Mouse (Mus musculus) limb, embryonic 14.5 days (tissue): ENCODE data around the gene Ibsp. TPM values are rescaled to one million over a fixed set of nuclear protein-coding genes. Genes with fewer than 3 reads are reported as not detected.

Experiments used
- ATAC-seq: fragments of 200-750 bp; cut with Nextera tagmentation; 2 replicates; pipeline ENCODE4 v1.8.0; 2017; ENCODE audit warnings: low read depth, moderate number of reproducible peaks, moderate TSS enrichment; ENCODE audit not compliant: low FRiP score
- DNase-seq: peaks from one replicate; pipeline ENCODE4 v3.0.0-alpha.2; 2015; ENCODE audit warnings: low spot score
- H3K27ac ChIP-seq: fragments of 300-500 bp; sonication (generic); replicated peaks from 2 replicates; pipeline ENCODE4 v1.5.1; 2014; ENCODE audit warnings: low read depth, mild to moderate bottlenecking, low read length, moderate library complexity, mixed read lengths
- H3K27me3 ChIP-seq: fragments of 300-500 bp; sonication (generic); 2 replicates; pipeline ENCODE4 v1.6.1; 2014; ENCODE audit warnings: low read length, mixed read lengths; ENCODE audit not compliant: control insufficient read depth, insufficient read depth
- H3K36me3 ChIP-seq: fragments of 300-500 bp; sonication (generic); 2 replicates; pipeline ENCODE4 v1.6.1; 2014; ENCODE audit warnings: mild to moderate bottlenecking, low read length, moderate library complexity, mixed read lengths; ENCODE audit not compliant: control insufficient read depth, insufficient read depth
- H3K4me1 ChIP-seq: fragments of 300-500 bp; sonication (generic); 2 replicates; pipeline ENCODE4 v1.6.1; 2014; ENCODE audit warnings: antibody characterized with exemption, low read length, mixed read lengths; ENCODE audit not compliant: control insufficient read depth, insufficient read depth
- H3K4me2 ChIP-seq: fragments of 300-500 bp; sonication (generic); replicated peaks from 2 replicates; pipeline ENCODE4 v1.6.1; 2014; ENCODE audit warnings: low read depth, mild to moderate bottlenecking, low read length, moderate library complexity; ENCODE audit not compliant: severe bottlenecking
- H3K4me3 ChIP-seq: fragments of 300-500 bp; sonication (generic); replicated peaks from 2 replicates; pipeline ENCODE4 v1.5.1; 2014; ENCODE audit warnings: low read length
- H3K9ac ChIP-seq: fragments of 300-500 bp; sonication (generic); 2 replicates; pipeline ENCODE4 v1.6.1; 2014; ENCODE audit warnings: mild to moderate bottlenecking, low read depth, low read length, moderate library complexity; ENCODE audit not compliant: severe bottlenecking
- H3K9me3 ChIP-seq: fragments of 300-500 bp; sonication (generic); 2 replicates; pipeline ENCODE4 v1.6.1; 2016; ENCODE audit warnings: low read length; ENCODE audit not compliant: control insufficient read depth
- POLR2A ChIP-seq: fragments of 200-500 bp; IDR thresholded peaks from 2 replicates; pipeline ENCODE4 v1.8.0; 2012; ENCODE audit warnings: inconsistent platforms, mild to moderate bottlenecking, moderate library complexity, borderline replicate concordance; ENCODE audit not compliant: insufficient read depth, insufficient read length; ENCODE audit errors: extremely low read depth
- WGBS: fragments of 180-500 bp; shearing (Covaris S2); extraction: QIAGEN DNeasy Blood & Tissue Kit; methylation state at CpG from one replicate; pipeline ENCODE4 v1.1.7; 2014; 5-methylcytosine and 5-hydroxymethylcytosine counted together
- polyA plus RNA-seq, 2 experiments: library from polyadenylated mRNA; depleted of rRNA in 1 of 2; stranded (reverse) in 1 of 2; unstranded in 1 of 2; fragments of >200 nt; fragmentation: Nextera tagmentation in 1 of 2; extraction: Ambion mirVana in 1 of 2; gene quantifications; 2 replicates each; pipeline versions ENCODE4 v1.2.1 to v1.2.3; 2012 to 2014

Gene Ibsp
- polyA plus RNA-seq, 2 experiments: 128 to 263 TPM

- H3K4me2 ChIP-seq: no peak overlapping the region
- H3K27me3 ChIP-seq: no peaks in the 10 kb centered on the region
- no peaks in the 10 kb centered on the region for H3K36me3 ChIP-seq
- no peak overlapping the region for H3K9ac ChIP-seq
- ATAC-seq: no peak
- H3K4me1 ChIP-seq: no peaks in the 10 kb centered on the region
- 83% methylated on average over 4 of the region's 4 CpGs for WGBS
- no peaks in the 10 kb centered on the region for H3K9me3 ChIP-seq
- no peak overlapping the region for H3K4me3 ChIP-seq
- no peak for DNase-seq
- no peak for TF ChIP-seq POLR2A
- H3K27ac ChIP-seq: no peak overlapping the region
Observed at GRCm38 (mm10) chr5:104328317-104328850, 29.4 kb downstream of the Ibsp start.

DNA sequence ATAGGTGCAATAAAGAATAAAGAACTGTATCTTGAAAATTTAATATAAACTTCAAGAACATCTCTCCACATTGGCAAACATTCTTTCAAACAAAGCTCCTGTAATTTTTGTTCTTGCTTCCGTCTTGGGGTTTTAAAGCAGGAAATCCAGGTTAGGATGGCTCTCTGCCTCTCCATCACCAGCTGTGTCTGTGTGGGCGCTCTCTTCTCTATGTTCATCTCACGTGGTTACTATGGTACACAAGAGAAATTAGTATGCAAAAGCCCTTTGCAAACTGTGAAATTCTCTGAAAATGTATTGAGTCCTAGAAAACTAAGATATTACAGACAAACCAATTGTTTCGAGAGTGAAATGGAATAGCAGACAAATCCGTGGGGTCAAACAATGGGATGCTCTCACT is 30.4 kb downstream of the Ibsp start:
- Histone ChIP-seq H3K27ac (no peak overlapping the region), H3K36me3 (no peaks in the 10 kb centered on the region), H3K27me3 (no peaks in the 10 kb centered on the region), H3K4me3 (no peak overlapping the region), H3K9ac (no peak overlapping the region), H3K9me3 (no peaks in the 10 kb centered on the region), H3K4me1 (no peaks in the 10 kb centered on the region), H3K4me2 (no peak overlapping the region)
- no peak for ATAC-seq
- DNase-seq: no peak
- no peak for TF ChIP-seq POLR2A
- WGBS: 80% methylated on average over 5 of the region's 5 CpGs

DNA sequence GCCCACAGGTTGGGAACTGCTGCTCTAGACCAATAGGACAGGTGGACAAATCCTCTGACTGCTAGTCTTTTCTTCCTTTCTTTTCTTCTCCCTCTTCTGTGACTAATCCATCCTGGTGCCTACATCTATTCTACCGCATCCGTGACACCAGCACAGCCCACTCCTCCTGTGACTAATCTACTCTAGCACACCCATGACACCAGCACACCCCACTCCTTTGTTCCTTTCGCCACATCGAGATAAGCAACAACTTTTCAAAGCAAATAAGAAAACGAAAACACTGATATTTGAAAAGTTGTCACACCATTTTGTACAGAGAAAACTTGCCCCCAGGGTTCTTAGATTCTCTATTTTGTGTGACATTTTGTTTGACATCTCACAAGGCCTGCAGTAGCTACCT is 31.1 kb downstream of the Ibsp start:
- WGBS: 85% methylated on average over 5 of the region's 5 CpGs
- no peak for TF ChIP-seq POLR2A
- no peak for DNase-seq

DNA sequence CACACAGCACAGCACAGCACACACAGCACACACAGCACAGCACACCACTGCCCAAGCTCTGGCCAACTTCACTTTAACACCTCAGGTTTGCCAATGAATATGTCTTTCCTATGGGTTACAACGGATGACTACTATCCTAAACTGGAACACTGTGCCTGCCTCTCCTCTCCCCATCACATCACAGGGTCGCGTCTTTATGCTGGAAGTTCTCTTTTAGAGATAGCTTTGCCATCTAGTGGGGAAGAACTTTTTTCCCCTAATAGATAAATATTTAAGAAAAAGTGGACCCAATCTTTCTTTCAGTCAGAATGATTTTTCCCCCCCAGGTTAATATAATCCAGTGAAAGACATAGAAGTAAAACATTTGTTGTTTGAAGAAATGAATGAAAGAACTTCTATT is 33.3 kb downstream of the Ibsp start:
- Histone ChIP-seq H3K4me2 (no peak overlapping the region), H3K9me3 (no peaks in the 10 kb centered on the region), H3K27ac (no peak overlapping the region), H3K36me3 (no peaks in the 10 kb centered on the region), H3K4me1 (no peaks in the 10 kb centered on the region), H3K9ac (no peak overlapping the region), H3K27me3 (no peaks in the 10 kb centered on the region), H3K4me3 (no peak overlapping the region)
- no peak for DNase-seq
- TF ChIP-seq POLR2A: no peak
- ATAC-seq: no peak
- 63% methylated on average over 3 of the region's 3 CpGs for WGBS

More for the DNA sequence above, 31.1 kb downstream of the Ibsp start:
- no peak overlapping the region for H3K4me2 ChIP-seq
- no peak overlapping the region for H3K4me3 ChIP-seq
- no peaks in the 10 kb centered on the region for H3K36me3 ChIP-seq
- no peak for ATAC-seq
- H3K27me3 ChIP-seq: no peaks in the 10 kb centered on the region
- H3K9ac ChIP-seq: no peak overlapping the region
- no peak overlapping the region for H3K27ac ChIP-seq
- H3K9me3 ChIP-seq: no peaks in the 10 kb centered on the region
- no peaks in the 10 kb centered on the region for H3K4me1 ChIP-seq

- no peak for TF ChIP-seq POLR2A
- no peaks in the 10 kb centered on the region for H3K36me3 ChIP-seq
Observed at GRCm38 (mm10) chr5:104333231-104333640, 34.3 kb downstream of the Ibsp start.

GRCm38 (mm10) chr5:104333643-104334042 is 34.7 kb downstream of the Ibsp start:
- TF ChIP-seq POLR2A: no peak
- DNase-seq (no peak), ATAC-seq (no peak)
- no peak overlapping the region for H3K27ac ChIP-seq
- H3K4me3 ChIP-seq: no peak overlapping the region
- H3K4me1 ChIP-seq: no peaks in the 10 kb centered on the region
- no peaks in the 10 kb centered on the region for H3K27me3 ChIP-seq
- H3K9ac ChIP-seq: no peak overlapping the region
- no peaks in the 10 kb centered on the region for H3K9me3 ChIP-seq
- no peak overlapping the region for H3K4me2 ChIP-seq
- WGBS: 79% methylated on average over 6 of the region's 6 CpGs
- H3K36me3 ChIP-seq: no peaks in the 10 kb centered on the region

More at GRCm38 (mm10) chr5:104333231-104333640, 34.3 kb downstream of the Ibsp start:
- H3K4me1 ChIP-seq: no peaks in the 10 kb centered on the region
- H3K9ac ChIP-seq: no peak overlapping the region
- no peak overlapping the region for H3K4me2 ChIP-seq
- H3K27ac ChIP-seq: no peak overlapping the region
- no peaks in the 10 kb centered on the region for H3K27me3 ChIP-seq
- peak; percentile 44; the same call in 1 of the 2 replicates for ATAC-seq
- 43% methylated on average over 7 of the region's 7 CpGs for WGBS
- no peaks in the 10 kb centered on the region for H3K9me3 ChIP-seq
- peak; percentile 84 for DNase-seq
- H3K4me3 ChIP-seq: no peak overlapping the region
